Mouse (Mus musculus) embryonic facial prominence, embryonic 15.5 days (tissue): Measurements from ENCODE around the gene Spef1. TPM values are rescaled to one million over a fixed set of nuclear protein-coding genes. Genes with fewer than 3 reads are reported as not detected.
A peak's percentile ranks its signal among the peaks of the same experiment; 100 is the strongest.

Source experiments
- ATAC-seq: fragments of 200-750 bp; cut with Nextera tagmentation; 2 replicates; pipeline ENCODE4 v1.8.0; 2017; ENCODE audit warnings: low read depth, moderate TSS enrichment; ENCODE audit not compliant: insufficient number of reproducible peaks, low FRiP score, low TSS enrichment
- H3K27ac ChIP-seq: fragments of 300-500 bp; sonication (generic); replicated peaks from 2 replicates; pipeline ENCODE4 v1.5.1; 2015; ENCODE audit warnings: mild to moderate bottlenecking, inconsistent platforms
- H3K27me3 ChIP-seq: fragments of 300-500 bp; sonication (generic); 2 replicates; pipeline ENCODE4 v1.6.1; 2015; ENCODE audit warnings: inconsistent platforms
- H3K36me3 ChIP-seq: fragments of 300-500 bp; sonication (generic); 2 replicates; pipeline ENCODE4 v1.6.1; 2015; ENCODE audit warnings: mild to moderate bottlenecking, inconsistent platforms
- H3K4me1 ChIP-seq: fragments of 300-500 bp; sonication (generic); 2 replicates; pipeline ENCODE4 v1.6.1; 2015; ENCODE audit warnings: inconsistent platforms
- H3K4me2 ChIP-seq: fragments of 300-500 bp; sonication (generic); replicated peaks from 2 replicates; pipeline ENCODE4 v1.6.1; 2015; ENCODE audit warnings: mild to moderate bottlenecking, inconsistent platforms
- H3K4me3 ChIP-seq: fragments of 300-500 bp; sonication (generic); replicated peaks from 2 replicates; pipeline ENCODE4 v1.5.1; 2015; ENCODE audit warnings: mild to moderate bottlenecking, inconsistent platforms
- H3K9ac ChIP-seq: fragments of 300-500 bp; sonication (generic); 2 replicates; pipeline ENCODE4 v1.6.1; 2015; ENCODE audit warnings: inconsistent platforms
- H3K9me3 ChIP-seq: fragments of 300-500 bp; sonication (generic); replicated peaks from 2 replicates; pipeline ENCODE4 v1.6.1; 2016; ENCODE audit warnings: inconsistent platforms
- WGBS: fragments of 180-500 bp; shearing (Covaris S2); methylation state at CpG from one replicate; pipeline ENCODE4 v1.1.7; 2015; 5-methylcytosine and 5-hydroxymethylcytosine counted together
- polyA plus RNA-seq: library from polyadenylated mRNA; unstranded; fragments of >200 nt; fragmentation: Nextera tagmentation; extraction: Ambion mirVana; gene quantifications from 2 replicates; pipeline ENCODE4 v1.2.1, GENCODE M21; 2015

Spef1 gene
- polyA plus RNA-seq, 1 experiment from 2014 or later = 15.2 TPM

GRCm38 (mm10) chr2:131139886-131140532 lies 47.1 kb downstream of the Spef1 start:
- no peak overlapping the region for H3K9ac ChIP-seq
- no peaks in the 10 kb centered on the region for H3K27me3 ChIP-seq
- no peak for ATAC-seq
- H3K4me3 ChIP-seq = no peak overlapping the region
- H3K36me3 ChIP-seq = peaks cover 63% of the 10 kb centered on the region
- 33% methylated on average over 5 of the region's 5 CpGs for WGBS
- H3K27ac ChIP-seq = no peak overlapping the region
- H3K9me3 ChIP-seq = no peaks in the 10 kb centered on the region
- H3K4me1 ChIP-seq = peaks cover 5% of the 10 kb centered on the region; the same call in 1 of the 2 replicates
- H3K4me2 ChIP-seq = no peak overlapping the region

DNA sequence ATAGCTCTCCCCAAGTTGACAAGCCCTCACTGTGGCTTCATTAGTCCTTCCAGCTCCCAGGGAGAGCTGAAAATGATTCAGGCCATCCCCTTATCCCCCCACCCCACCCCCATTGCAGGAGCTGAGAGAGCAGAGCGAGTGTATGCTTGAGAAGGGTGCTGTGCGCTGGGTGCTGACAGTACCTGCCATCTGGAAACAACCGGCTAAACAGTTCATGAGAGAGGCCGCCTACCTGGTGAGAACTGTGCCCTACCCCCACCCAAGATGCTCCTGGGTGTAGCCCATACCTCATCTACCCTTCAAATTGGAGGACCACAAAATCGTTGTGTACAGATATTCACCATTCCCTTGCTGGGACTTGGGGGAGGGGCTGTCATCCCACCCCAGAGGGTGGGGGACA lies 47.8 kb downstream of the Spef1 start:
- H3K36me3 ChIP-seq = peaks cover 60% of the 10 kb centered on the region
- H3K9me3 ChIP-seq = no peaks in the 10 kb centered on the region
- no peak overlapping the region for H3K4me2 ChIP-seq

GRCm38 (mm10) chr2:131138760-131139159 lies 48.3 kb downstream of the Spef1 start:
- Histone ChIP-seq H3K27ac (no peak overlapping the region), H3K9ac (no peak overlapping the region), H3K4me3 (no peak overlapping the region), H3K36me3 (peaks cover 62% of the 10 kb centered on the region), H3K9me3 (no peaks in the 10 kb centered on the region), H3K4me2 (no peak overlapping the region), H3K27me3 (no peaks in the 10 kb centered on the region), H3K4me1 (peaks cover 5% of the 10 kb centered on the region; the same call in 1 of the 2 replicates)
- no peak for ATAC-seq
- WGBS = 93% methylated on average over 7 of the region's 7 CpGs

More for the DNA sequence above, 47.8 kb downstream of the Spef1 start:
- no peak overlapping the region for H3K9ac ChIP-seq
- WGBS = 84% methylated on average over 5 of the region's 5 CpGs
- H3K27me3 ChIP-seq = no peaks in the 10 kb centered on the region
- H3K4me1 ChIP-seq = peaks cover 5% of the 10 kb centered on the region; the same call in 1 of the 2 replicates
- no peak for ATAC-seq
- no peak overlapping the region for H3K27ac ChIP-seq
- H3K4me3 ChIP-seq = no peak overlapping the region

DNA sequence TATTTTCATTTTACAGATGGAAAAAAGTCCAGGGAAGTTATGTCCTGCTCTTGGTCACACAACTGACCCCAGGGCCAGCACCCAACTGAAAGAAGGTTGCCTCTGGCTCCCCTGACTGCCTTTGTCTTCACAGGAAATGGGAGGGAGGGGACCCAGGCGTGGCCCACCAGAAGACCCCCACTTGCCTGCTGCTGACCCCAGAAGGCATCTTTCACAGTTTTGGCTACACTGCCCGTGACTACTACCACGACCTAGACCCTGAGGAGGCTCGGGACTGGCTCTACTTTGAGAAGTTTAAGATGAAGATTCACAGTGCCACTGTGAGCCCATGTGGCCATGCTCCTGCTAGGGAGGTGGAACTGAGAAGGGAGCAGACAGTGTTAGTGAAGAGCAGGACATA lies 48.8 kb downstream of the Spef1 start:
- Histone ChIP-seq H3K4me1 (peaks cover 5% of the 10 kb centered on the region; the same call in 1 of the 2 replicates), H3K27ac (no peak overlapping the region), H3K9me3 (no peaks in the 10 kb centered on the region), H3K4me2 (no peak overlapping the region), H3K36me3 (peaks cover 59% of the 10 kb centered on the region), H3K27me3 (no peaks in the 10 kb centered on the region), H3K9ac (no peak overlapping the region), H3K4me3 (no peak overlapping the region)
- ATAC-seq = no peak
- WGBS = 69% methylated on average over 4 of the region's 4 CpGs

GRCm38 (mm10) chr2:131135521-131136139 lies 51.5 kb downstream of the Spef1 start:
- no peaks in the 10 kb centered on the region for H3K27me3 ChIP-seq
- no peak overlapping the region for H3K27ac ChIP-seq
- no peaks in the 10 kb centered on the region for H3K4me1 ChIP-seq
- no peak for ATAC-seq
- H3K9ac ChIP-seq = no peak overlapping the region
- H3K36me3 ChIP-seq = peaks cover 38% of the 10 kb centered on the region
- WGBS = 65% methylated on average over 11 of the region's 11 CpGs
- H3K4me2 ChIP-seq = no peak overlapping the region
- no peak overlapping the region for H3K4me3 ChIP-seq
- H3K9me3 ChIP-seq = no peaks in the 10 kb centered on the region

GRCm38 (mm10) chr2:131134826-131135400 lies 52.2 kb downstream of the Spef1 start:
- Histone ChIP-seq H3K9ac (no peak overlapping the region), H3K4me1 (no peaks in the 10 kb centered on the region), H3K4me2 (no peak overlapping the region), H3K27me3 (no peaks in the 10 kb centered on the region), H3K36me3 (peaks cover 37% of the 10 kb centered on the region), H3K4me3 (no peak overlapping the region), H3K9me3 (no peaks in the 10 kb centered on the region), H3K27ac (no peak overlapping the region)
- WGBS = 68% methylated on average over 8 of the region's 8 CpGs
- no peak for ATAC-seq

GRCm38 (mm10) chr2:131134381-131134780 lies 52.7 kb downstream of the Spef1 start:
- no peak overlapping the region for H3K4me3 ChIP-seq
- no peaks in the 10 kb centered on the region for H3K27me3 ChIP-seq
- peak; percentile 53; the same call in 1 of the 2 replicates for ATAC-seq
- no peak overlapping the region; the same call in 1 of the 2 replicates for H3K27ac ChIP-seq
- H3K36me3 ChIP-seq = peaks cover 37% of the 10 kb centered on the region
- 71% methylated on average over 1 of the region's 1 CpGs for WGBS
- no peaks in the 10 kb centered on the region for H3K9me3 ChIP-seq
- H3K4me1 ChIP-seq = no peaks in the 10 kb centered on the region
- H3K4me2 ChIP-seq = no peak overlapping the region
- no peak overlapping the region for H3K9ac ChIP-seq

DNA sequence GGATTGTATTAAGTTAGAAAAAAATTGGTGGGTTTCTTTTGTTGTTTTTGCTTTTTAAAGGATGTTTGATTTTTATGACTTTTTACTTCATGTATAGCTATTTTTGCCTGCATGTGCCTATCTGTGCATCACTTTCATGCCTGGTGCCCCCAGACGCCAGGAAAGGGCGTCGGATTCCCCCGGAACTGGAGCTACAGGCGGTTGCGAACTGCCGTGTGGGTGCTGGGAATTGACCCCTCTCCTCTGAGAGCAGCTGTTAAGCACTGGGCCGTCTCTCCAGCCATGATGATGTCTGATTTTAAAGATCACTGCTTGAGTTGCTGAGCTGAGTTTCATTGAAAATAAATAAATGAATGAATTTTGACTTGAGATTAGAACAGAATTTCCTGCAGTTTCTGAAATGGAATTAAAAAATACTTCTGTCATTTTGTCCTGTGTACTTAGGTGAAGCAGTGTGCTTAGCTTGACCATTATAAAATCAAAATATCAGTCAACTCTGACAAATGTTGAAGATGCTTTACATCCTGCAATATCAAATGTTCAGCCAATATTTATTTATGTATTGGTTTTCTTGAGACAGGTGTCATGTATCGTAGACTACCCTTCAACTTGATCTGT lies 54.0 kb downstream of the Spef1 start, which contains the start of gene Gm11037:
TSS of gene Gm11037 (plus strand) at position 568 of the 618 bp plus-strand sequence.
- H3K9ac ChIP-seq = no peak within 1 kb of the TSS
- no peak within 1 kb of the TSS; the same call in 1 of the 2 replicates for H3K27ac ChIP-seq
- no peaks in the 10 kb centered on the region for H3K27me3 ChIP-seq
- no peak for ATAC-seq
- H3K36me3 ChIP-seq = peaks cover 26% of the 10 kb centered on the region
- peaks cover 9% of the 10 kb centered on the region for H3K4me1 ChIP-seq
- no peak within 1 kb of the TSS for H3K4me3 ChIP-seq
- 63% methylated on average over 9 of the region's 9 CpGs for WGBS
- no peak within 1 kb of the TSS for H3K4me2 ChIP-seq
- H3K9me3 ChIP-seq = no peaks in the 10 kb centered on the region

DNA sequence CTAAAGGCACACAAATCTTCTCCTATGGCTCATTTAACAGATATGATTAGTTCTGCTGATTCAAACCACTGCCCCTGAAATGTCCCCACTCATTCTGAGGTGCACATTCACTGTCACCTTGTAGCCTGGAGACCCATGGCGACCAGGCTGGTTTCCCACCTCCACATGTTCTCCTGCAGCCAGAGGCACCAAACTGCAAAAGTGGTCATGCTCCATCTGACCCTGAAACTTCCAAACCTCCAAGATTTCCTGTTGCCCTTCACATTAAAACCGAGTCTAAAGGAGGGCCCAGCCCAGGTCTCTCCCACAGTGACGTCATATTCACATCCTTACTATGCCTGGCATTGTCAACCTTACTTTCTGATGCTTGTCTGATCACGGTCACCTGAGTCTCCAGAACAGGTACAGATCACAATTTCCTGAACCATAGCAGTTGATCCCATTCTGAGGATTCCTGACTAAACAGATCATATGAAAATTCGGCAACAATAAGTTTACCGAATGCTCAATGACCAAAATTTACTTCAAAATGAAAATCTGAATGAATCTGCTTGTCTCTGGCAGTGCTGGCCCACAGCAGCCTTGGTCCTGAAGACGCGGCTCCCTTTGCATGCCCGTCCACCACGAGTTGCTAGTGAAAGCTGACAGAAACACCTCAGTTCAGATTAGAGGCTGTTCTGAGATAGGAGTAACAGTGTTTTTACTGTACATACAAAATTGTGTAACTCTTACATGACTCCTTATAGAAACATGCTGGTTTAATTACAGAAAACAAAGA lies 54.8 kb downstream of the Spef1 start:
- Histone ChIP-seq H3K27ac (no peak overlapping the region), H3K27me3 (no peaks in the 10 kb centered on the region), H3K36me3 (peaks cover 19% of the 10 kb centered on the region), H3K4me3 (no peak overlapping the region), H3K9ac (no peak overlapping the region), H3K9me3 (no peaks in the 10 kb centered on the region), H3K4me1 (peaks cover 17% of the 10 kb centered on the region), H3K4me2 (no peak overlapping the region)
- ATAC-seq = no peak
- WGBS = 72% methylated on average over 10 of the region's 10 CpGs

- no peak for ATAC-seq
- 96% methylated on average over 2 of the region's 2 CpGs for WGBS
- Histone ChIP-seq H3K36me3 (peaks cover 11% of the 10 kb centered on the region), H3K4me1 (peaks cover 30% of the 10 kb centered on the region), H3K4me3 (no peak overlapping the region), H3K4me2 (no peak overlapping the region), H3K9me3 (no peaks in the 10 kb centered on the region), H3K27ac (no peak overlapping the region), H3K9ac (no peak overlapping the region), H3K27me3 (no peaks in the 10 kb centered on the region)
Measured at GRCm38 (mm10) chr2:131130849-131131248, 56.2 kb downstream of the Spef1 start.

- ATAC-seq = no peak
- Histone ChIP-seq H3K9me3 (no peaks in the 10 kb centered on the region), H3K36me3 (peaks cover 11% of the 10 kb centered on the region), H3K9ac (no peak overlapping the region), H3K27ac (no peak overlapping the region), H3K4me3 (no peak overlapping the region), H3K4me1 (peaks cover 31% of the 10 kb centered on the region), H3K27me3 (no peaks in the 10 kb centered on the region), H3K4me2 (no peak overlapping the region)
- whole genome bisulfite sequencing = 74% methylated on average over 5 of the region's 5 CpGs
Measured at GRCm38 (mm10) chr2:131129836-131130235, 57.2 kb downstream of the Spef1 start.
